Mouse (Mus musculus) midbrain, embryonic 16.5 days (tissue): Measurements from ENCODE around the gene Abi1. TPM values are rescaled to one million over a fixed set of nuclear protein-coding genes. Genes with fewer than 3 reads are reported as not detected.
"Not testable (repeated sequence)": the region's sequence is repeated elsewhere in the genome, so short reads cannot be mapped to it uniquely, and the experiment has no call there.

ENCODE experiments used
- ATAC-seq: fragments of 200-750 bp; cut with Nextera tagmentation; 2 replicates; pipeline ENCODE4 v1.8.0; 2017; ENCODE audit warnings: moderate TSS enrichment
- H3K27ac ChIP-seq: fragments of 300-500 bp; sonication (generic); 2 replicates; pipeline ENCODE4 v1.5.1; 2014; ENCODE audit warnings: mild to moderate bottlenecking, low read length, mixed read lengths
- H3K27me3 ChIP-seq: fragments of 300-500 bp; sonication (generic); 2 replicates; pipeline ENCODE4 v1.6.1; 2014; ENCODE audit warnings: low read depth, low read length, mixed read lengths; ENCODE audit not compliant: control insufficient read depth, insufficient read depth
- H3K36me3 ChIP-seq: fragments of 300-500 bp; sonication (generic); 2 replicates; pipeline ENCODE4 v1.6.1; 2014; ENCODE audit warnings: mild to moderate bottlenecking, low read length, moderate library complexity, mixed read lengths; ENCODE audit not compliant: control insufficient read depth, insufficient read depth
- H3K4me1 ChIP-seq: fragments of 300-500 bp; sonication (generic); 2 replicates; pipeline ENCODE4 v1.6.1; 2014; ENCODE audit warnings: mild to moderate bottlenecking, low read length, mixed read lengths; ENCODE audit not compliant: control insufficient read depth, insufficient read depth
- H3K4me2 ChIP-seq: fragments of 300-500 bp; sonication (generic); 2 replicates; pipeline ENCODE4 v1.6.1; 2014; ENCODE audit warnings: mild to moderate bottlenecking, low read length, mixed read lengths
- H3K4me3 ChIP-seq: fragments of 300-500 bp; sonication (generic); 2 replicates; pipeline ENCODE4 v1.5.1; 2014; ENCODE audit warnings: low read depth, mild to moderate bottlenecking, low read length, moderate library complexity, mixed read lengths
- H3K9ac ChIP-seq: fragments of 300-500 bp; sonication (generic); 2 replicates; pipeline ENCODE4 v1.6.1; 2014; ENCODE audit warnings: low read depth, low read length, mixed read lengths
- H3K9me3 ChIP-seq: fragments of 300-500 bp; sonication (generic); replicated peaks from 2 replicates; pipeline ENCODE4 v1.6.1; 2014; ENCODE audit warnings: mild to moderate bottlenecking, low read length, mixed read lengths; ENCODE audit not compliant: control insufficient read depth, poor library complexity, severe bottlenecking
- WGBS: fragments of 180-500 bp; shearing (Covaris S2); extraction: QIAGEN DNeasy Blood & Tissue Kit; methylation state at CpG from one replicate; pipeline ENCODE4 v1.1.7; 2014; 5-methylcytosine and 5-hydroxymethylcytosine counted together
- polyA plus RNA-seq: library from polyadenylated mRNA; unstranded; fragments of >200 nt; fragmentation: Nextera tagmentation; extraction: Ambion mirVana; gene quantifications from 2 replicates; pipeline ENCODE4 v1.2.1, GENCODE M21; 2015

Abi1 gene
- polyA plus RNA-seq, 1 experiment from 2014 or later: 71.2 TPM

GRCm38 (mm10) chr2:23021721-23022120 is 18.3 kb downstream of the Abi1 start:
- H3K4me1 ChIP-seq: no peaks in the 10 kb centered on the region
- H3K36me3 ChIP-seq: no peaks in the 10 kb centered on the region
- no peak overlapping the region for H3K4me3 ChIP-seq
- no peaks in the 10 kb centered on the region for H3K9me3 ChIP-seq
- no peaks in the 10 kb centered on the region for H3K27me3 ChIP-seq
- H3K27ac ChIP-seq: no peak overlapping the region
- H3K9ac ChIP-seq: no peak overlapping the region
- ATAC-seq: no peak
- no peak overlapping the region for H3K4me2 ChIP-seq
- 47% methylated on average over 4 of the region's 4 CpGs for WGBS

DNA sequence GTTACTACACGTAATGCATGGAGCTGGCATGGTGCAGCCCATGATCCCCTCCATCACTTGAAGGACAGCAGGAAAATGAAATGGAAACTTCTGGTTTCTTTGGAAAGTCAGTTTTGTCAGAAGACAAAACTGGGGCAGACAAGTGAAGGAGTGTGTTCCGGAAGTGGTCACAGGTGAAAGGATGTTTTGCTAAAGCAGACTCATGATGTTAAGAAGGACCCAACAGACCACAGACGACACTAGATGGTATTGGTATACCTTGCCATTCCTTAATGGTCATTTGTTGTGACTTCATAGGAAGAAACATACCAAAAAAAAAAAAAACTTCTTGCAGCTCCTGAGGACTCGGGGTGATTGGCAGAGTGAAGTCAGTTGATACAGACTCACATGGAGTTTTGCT is 18.7 kb downstream of the Abi1 start:
- H3K27ac ChIP-seq: no peak overlapping the region
- H3K9ac ChIP-seq: no peak overlapping the region
- H3K4me3 ChIP-seq: no peak overlapping the region
- H3K9me3 ChIP-seq: no peaks in the 10 kb centered on the region
- H3K4me2 ChIP-seq: no peak overlapping the region
- no peaks in the 10 kb centered on the region for H3K27me3 ChIP-seq
- no peaks in the 10 kb centered on the region for H3K36me3 ChIP-seq
- ATAC-seq: no peak
- H3K4me1 ChIP-seq: no peaks in the 10 kb centered on the region
- WGBS: 90% methylated on average over 4 of the region's 4 CpGs

DNA sequence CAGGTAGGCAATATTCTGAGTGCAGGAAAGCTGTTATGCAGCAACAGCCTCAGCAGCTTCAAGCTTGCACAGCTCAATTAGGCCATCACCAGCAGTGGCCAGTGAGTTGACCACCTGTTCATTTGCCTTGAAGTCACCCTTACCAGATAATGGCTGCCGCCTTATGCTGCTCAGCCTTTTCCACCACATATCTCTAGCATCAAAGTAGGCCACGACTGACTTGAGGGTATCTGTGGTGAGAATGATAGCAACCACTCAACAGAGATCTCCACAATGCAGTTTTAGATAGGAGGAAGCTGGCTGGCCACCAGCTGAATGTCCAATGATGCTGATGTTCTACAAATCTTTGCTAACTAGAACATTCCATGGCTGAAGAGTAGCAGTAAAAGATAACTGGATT is 20.9 kb downstream of the Abi1 start:
- Histone ChIP-seq H3K27ac (no peak overlapping the region), H3K36me3 (no peaks in the 10 kb centered on the region), H3K9me3 (no peaks in the 10 kb centered on the region), H3K4me1 (no peaks in the 10 kb centered on the region), H3K27me3 (no peaks in the 10 kb centered on the region), H3K4me3 (no peak overlapping the region), H3K9ac (no peak overlapping the region), H3K4me2 (no peak overlapping the region)
- no peak for ATAC-seq
- 98% methylated on average over 2 of the region's 2 CpGs for WGBS

- Histone ChIP-seq H3K4me2 (no peak overlapping the region), H3K36me3 (no peaks in the 10 kb centered on the region), H3K9me3 (no peaks in the 10 kb centered on the region), H3K27me3 (no peaks in the 10 kb centered on the region), H3K9ac (no peak overlapping the region), H3K4me3 (no peak overlapping the region), H3K27ac (no peak overlapping the region), H3K4me1 (no peaks in the 10 kb centered on the region)
- 84% methylated on average over 3 of the region's 3 CpGs for WGBS
- no peak for ATAC-seq
Measured at GRCm38 (mm10) chr2:23016121-23016520, 23.9 kb downstream of the Abi1 start.

GRCm38 (mm10) chr2:23015335-23015734 is 24.7 kb downstream of the Abi1 start:
- no peak overlapping the region for H3K9ac ChIP-seq
- WGBS: 49% methylated on average over 18 of the region's 18 CpGs
- no peaks in the 10 kb centered on the region for H3K9me3 ChIP-seq
- H3K36me3 ChIP-seq: no peaks in the 10 kb centered on the region
- H3K27ac ChIP-seq: no peak overlapping the region
- no peaks in the 10 kb centered on the region for H3K27me3 ChIP-seq
- no peaks in the 10 kb centered on the region for H3K4me1 ChIP-seq
- no peak overlapping the region for H3K4me3 ChIP-seq
- no peak overlapping the region for H3K4me2 ChIP-seq
- no peak for ATAC-seq

- H3K9ac ChIP-seq, ATAC-seq, H3K4me1 ChIP-seq, H3K4me2 ChIP-seq, H3K27ac ChIP-seq, H3K4me3 ChIP-seq, H3K27me3 ChIP-seq, H3K9me3 ChIP-seq, H3K36me3 ChIP-seq: not testable (repeated sequence)
- WGBS: 76% methylated on average over 2 of the region's 3 CpGs
Measured at GRCm38 (mm10) chr2:23014935-23015334, 25.1 kb downstream of the Abi1 start.

DNA sequence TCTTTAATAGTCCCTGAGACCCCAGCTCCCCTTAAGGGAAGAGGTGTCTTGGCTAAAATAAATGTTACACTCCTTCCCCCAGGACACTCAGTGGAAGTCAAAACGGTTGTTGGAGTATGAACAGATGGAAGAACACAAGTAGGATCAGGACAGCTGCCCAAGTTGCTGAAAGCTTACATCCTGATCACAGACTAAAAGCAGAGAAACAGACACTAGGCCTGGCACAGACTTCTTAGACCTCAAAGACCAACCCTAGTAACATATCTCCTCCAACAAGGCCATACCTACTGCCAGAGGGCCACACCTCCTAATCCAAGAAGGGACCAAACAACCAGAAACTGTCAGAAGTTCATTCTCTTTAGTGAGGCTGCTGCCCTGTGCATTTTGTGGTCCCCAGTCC is 31.8 kb downstream of the Abi1 start:
- Histone ChIP-seq H3K36me3 (no peaks in the 10 kb centered on the region; the same call in 1 of the 2 replicates), H3K9me3 (no peaks in the 10 kb centered on the region), H3K9ac (no peak overlapping the region), H3K27ac (no peak overlapping the region), H3K27me3 (no peaks in the 10 kb centered on the region), H3K4me1 (no peaks in the 10 kb centered on the region), H3K4me3 (no peak overlapping the region), H3K4me2 (no peak overlapping the region)
- ATAC-seq: no peak
- 97% methylated on average over 1 of the region's 1 CpGs for WGBS

DNA sequence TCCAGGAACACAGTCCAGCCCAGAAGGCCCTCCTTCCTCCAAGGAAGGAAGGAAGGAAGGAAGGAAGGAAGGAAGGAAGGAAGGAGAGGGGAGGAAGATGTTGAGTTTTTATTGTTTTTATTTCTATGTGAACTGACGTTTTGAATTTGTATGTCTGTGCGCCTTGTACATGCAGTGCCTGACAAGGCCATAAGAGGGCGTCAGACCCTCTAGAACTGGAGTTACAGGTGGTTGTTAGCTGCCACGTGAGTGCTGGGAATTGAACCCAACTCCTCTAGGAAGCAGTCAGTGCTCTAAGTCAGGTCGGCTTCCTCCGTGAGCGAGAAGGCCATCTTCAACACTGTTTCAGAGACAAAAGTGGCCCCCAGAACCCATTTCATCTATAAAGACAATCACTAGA is 32.5 kb downstream of the Abi1 start:
- H3K4me3 ChIP-seq: no peak overlapping the region
- no peak overlapping the region for H3K27ac ChIP-seq
- no peaks in the 10 kb centered on the region for H3K4me1 ChIP-seq
- H3K9me3 ChIP-seq: no peaks in the 10 kb centered on the region
- 87% methylated on average over 7 of the region's 7 CpGs for WGBS
- ATAC-seq: no peak
- H3K36me3 ChIP-seq: no peaks in the 10 kb centered on the region; the same call in 1 of the 2 replicates
- no peak overlapping the region for H3K4me2 ChIP-seq
- no peak overlapping the region for H3K9ac ChIP-seq
- no peaks in the 10 kb centered on the region for H3K27me3 ChIP-seq

GRCm38 (mm10) chr2:23007149-23007548 is 32.9 kb downstream of the Abi1 start:
- no peak for ATAC-seq

DNA sequence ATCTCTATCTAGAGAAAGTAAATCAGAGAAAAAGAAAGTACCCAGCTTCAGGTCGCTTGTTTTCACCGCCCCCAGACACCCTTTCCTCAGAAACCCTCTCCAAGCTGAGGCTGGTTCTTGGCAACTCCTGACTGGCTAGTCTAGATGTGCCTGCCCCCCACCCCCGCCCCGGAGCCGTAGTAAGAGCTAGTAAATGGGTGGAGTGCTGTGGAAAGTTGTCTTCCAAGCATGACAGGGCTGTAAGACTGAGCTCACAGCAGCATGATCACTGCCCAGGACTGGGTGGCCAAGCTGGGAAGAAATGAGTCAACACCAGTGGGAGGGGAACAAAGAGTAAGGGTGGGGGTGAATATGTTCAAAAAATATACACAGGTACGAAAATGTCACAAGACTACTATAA is 33.8 kb downstream of the Abi1 start:
- no peaks in the 10 kb centered on the region for H3K9me3 ChIP-seq
- H3K27me3 ChIP-seq: no peaks in the 10 kb centered on the region
- H3K36me3 ChIP-seq: no peaks in the 10 kb centered on the region; the same call in 1 of the 2 replicates
- H3K4me3 ChIP-seq: no peak overlapping the region
- ATAC-seq: no peak
- H3K9ac ChIP-seq: no peak overlapping the region
- H3K27ac ChIP-seq: no peak overlapping the region
- no peaks in the 10 kb centered on the region for H3K4me1 ChIP-seq
- 83% methylated on average over 6 of the region's 6 CpGs for WGBS
- no peak overlapping the region for H3K4me2 ChIP-seq

More at GRCm38 (mm10) chr2:23007149-23007548, 32.9 kb downstream of the Abi1 start:
- no peaks in the 10 kb centered on the region; the same call in 1 of the 2 replicates for H3K36me3 ChIP-seq
- H3K27me3 ChIP-seq: no peaks in the 10 kb centered on the region
- H3K9ac ChIP-seq: no peak overlapping the region
- H3K4me3 ChIP-seq: no peak overlapping the region
- no peak overlapping the region for H3K27ac ChIP-seq
- H3K9me3 ChIP-seq: no peaks in the 10 kb centered on the region
- 85% methylated on average over 2 of the region's 2 CpGs for WGBS
- H3K4me1 ChIP-seq: no peaks in the 10 kb centered on the region
- H3K4me2 ChIP-seq: no peak overlapping the region
